9 mouse cellular contexts compared by ENCODE assay signal in genomic region chr4:58722772-58723171, GRCm38 (mm10).
A peak's percentile ranks its signal among the peaks of the same experiment; 100 is the strongest.
DNase-seq lines count a peak whose midpoint lies in the region; ATAC-seq and TF ChIP-seq lines count a peak whose summit lies in the region.
"Had no signal": no experiment of that assay in that cellular context is flagged by ENCODE, and none has a peak within 500 bp of the region (broad histone marks: within the 10 kb centered on the region; RNA-seq: fewer than 3 reads in every experiment).

No protein-coding gene starts in this region.

- TF ChIP-seq CTCF in thymus, adult 2 months (IDR thresholded peaks at IDR 0.05; ENCODE audit: borderline replicate concordance, control insufficient read depth, extremely low read depth, insufficient read depth, low read length, poor library complexity): no peak

- no peak for TF ChIP-seq POLR2A in thymus, adult 2 months (IDR thresholded peaks at IDR 0.05; ENCODE audit: control insufficient read depth, extremely low read depth, insufficient read depth, low read length, poor library complexity)

- H3K4me1 ChIP-seq in midbrain, embryonic 13.5 days (replicated peaks): 0 out of 2 replicates have a peak, but pooled peaks cover 3% of the 10 kb centered on the region
- no peaks in the 10 kb centered on the region for H3K4me1 ChIP-seq in midbrain, embryonic 16.5 days (ENCODE audit: control insufficient read depth, insufficient read depth, low read length)
- H3K4me1 ChIP-seq in heart, embryonic 10.5 days: no peaks in the 10 kb centered on the region
- no peaks in the 10 kb centered on the region; the same call in 1 of the 2 replicates for H3K4me1 ChIP-seq in thymus, adult 2 months (replicated peaks; ENCODE audit: control insufficient read depth, insufficient read depth, low read length)
- H3K4me1 ChIP-seq: neural tube, embryonic 12.5 days had no signal

- peak; percentile 40; the same call in 1 of the 2 replicates for ATAC-seq in cerebellum, adult (ENCODE audit: insufficient number of reproducible peaks, low FRiP score, low TSS enrichment)
- 0 out of 2 replicates have a peak, but pooled peaks have one; percentile 20 for ATAC-seq in midbrain, embryonic 13.5 days
- ATAC-seq in midbrain, embryonic 16.5 days: no peak

- no peak for DNase-seq in cerebellum, adult 8-10 months
- DNase-seq in heart, embryonic 10.5 days (ENCODE audit: low spot score): peak; percentile 68
- peak; percentile 48 for DNase-seq in lung, postnatal 10 days
- no peak for DNase-seq in urinary bladder, postnatal 10 days (ENCODE audit: low spot score)
- no peak for DNase-seq in thymus, adult 2 months

- no peak overlapping the region for H3K4me3 ChIP-seq in midbrain, embryonic 13.5 days (replicated peaks)
- no peak overlapping the region for H3K4me3 ChIP-seq in midbrain, embryonic 16.5 days (ENCODE audit: low read depth, low read length)
- H3K4me3 ChIP-seq in heart, embryonic 10.5 days: no peak overlapping the region
- no peak overlapping the region for H3K4me3 ChIP-seq in thymus, adult 2 months (ENCODE audit: control insufficient read depth, insufficient read depth, low read length)
- H3K4me3 ChIP-seq: neural tube, embryonic 12.5 days had no signal

- no peaks in the 10 kb centered on the region for H3K36me3 ChIP-seq in midbrain, embryonic 13.5 days
- H3K36me3 ChIP-seq in midbrain, embryonic 16.5 days (ENCODE audit: control insufficient read depth, insufficient read depth, low read length): no peaks in the 10 kb centered on the region
- no peaks in the 10 kb centered on the region for H3K36me3 ChIP-seq in heart, embryonic 10.5 days
- no peaks in the 10 kb centered on the region for H3K36me3 ChIP-seq in thymus, adult 2 months (ENCODE audit: control insufficient read depth, insufficient read depth, low read length)
- H3K36me3 ChIP-seq: neural tube, embryonic 12.5 days had no signal

- H3K9me3 ChIP-seq in midbrain, embryonic 13.5 days: no peaks in the 10 kb centered on the region
- no peaks in the 10 kb centered on the region for H3K9me3 ChIP-seq in midbrain, embryonic 16.5 days (replicated peaks; ENCODE audit: control insufficient read depth, low read length, poor library complexity, severe bottlenecking)
- H3K9me3 ChIP-seq in heart, embryonic 10.5 days: no peaks in the 10 kb centered on the region
- H3K9me3 ChIP-seq: neural tube, embryonic 12.5 days had no signal

- H3K4me2 ChIP-seq in midbrain, embryonic 13.5 days (replicated peaks): no peak overlapping the region
- no peak overlapping the region for H3K4me2 ChIP-seq in midbrain, embryonic 16.5 days (ENCODE audit: low read length)
- H3K4me2 ChIP-seq: neural tube, embryonic 12.5 days had no signal

- no peak overlapping the region for H3K27ac ChIP-seq in midbrain, embryonic 13.5 days
- no peak overlapping the region for H3K27ac ChIP-seq in midbrain, embryonic 16.5 days (ENCODE audit: low read length)
- no peak overlapping the region for H3K27ac ChIP-seq in heart, embryonic 10.5 days
- no peak overlapping the region for H3K27ac ChIP-seq in thymus, adult 2 months (ENCODE audit: control insufficient read depth, insufficient read depth, low read length)
- H3K27ac ChIP-seq: neural tube, embryonic 12.5 days had no signal

- no peak overlapping the region for H3K9ac ChIP-seq in midbrain, embryonic 13.5 days (replicated peaks)
- H3K9ac ChIP-seq in midbrain, embryonic 16.5 days (ENCODE audit: low read depth, low read length): no peak overlapping the region
- H3K9ac ChIP-seq: neural tube, embryonic 12.5 days had no signal

- no peaks in the 10 kb centered on the region for H3K27me3 ChIP-seq in midbrain, embryonic 13.5 days
- H3K27me3 ChIP-seq in midbrain, embryonic 16.5 days (ENCODE audit: control insufficient read depth, insufficient read depth, low read depth, low read length): no peaks in the 10 kb centered on the region
- H3K27me3 ChIP-seq in heart, embryonic 10.5 days (ENCODE audit: insufficient read depth, poor library complexity, severe bottlenecking): no peaks in the 10 kb centered on the region
- H3K27me3 ChIP-seq in thymus, adult 2 months (ENCODE audit: control insufficient read depth, insufficient read depth, low read length): no peaks in the 10 kb centered on the region
- H3K27me3 ChIP-seq: neural tube, embryonic 12.5 days had no signal

- WGBS in midbrain, embryonic 13.5 days: 68% methylated on average over 9 of the region's 9 CpGs
- 56% methylated on average over 9 of the region's 9 CpGs for WGBS in midbrain, embryonic 16.5 days
- 59% methylated on average over 9 of the region's 9 CpGs for WGBS in heart, embryonic 10.5 days
- WGBS in thymus, adult 2 months: 11% methylated on average over 9 of the region's 9 CpGs

Comparison
In these comparisons a context has a peak if more than half of its experiments do, and no peak if none do; other contexts are left out.
1. DNase-seq: peak in heart, embryonic 10.5 days (single experiment) and lung, postnatal 10 days (single experiment); none in cerebellum, adult 8-10 months (single experiment), urinary bladder, postnatal 10 days (single experiment) and thymus, adult 2 months (single experiment).